Mouse (Mus musculus): ENCODE data around the gene Vmn2r27. TPM values are rescaled to one million over a fixed set of nuclear protein-coding genes. Genes with fewer than 3 reads are reported as not detected.

Gene Vmn2r27
- polyA plus RNA-seq, 1 experiment from 2014 or later = not detected

- Histone ChIP-seq H3K9ac (no peak overlapping the region), H3K9me3 (replicated peaks) (no peaks in the 10 kb centered on the region), H3K4me1 (replicated peaks) (no peaks in the 10 kb centered on the region), H3K36me3 (no peaks in the 10 kb centered on the region), H3K27me3 (replicated peaks) (no peaks in the 10 kb centered on the region), H3K4me2 (no peak overlapping the region), H3K27ac (ENCODE audit: poor library complexity, severe bottlenecking) (no peak overlapping the region), H3K4me3 (no peak overlapping the region)
- WGBS = 33% methylated on average over 1 of the region's 1 CpGs
- ATAC-seq (ENCODE audit: insufficient number of reproducible peaks, low FRiP score) = no peak
Observed at GRCm38 (mm10) chr6:124149808-124150207, 81.8 kb downstream of the Vmn2r27 start.

Other genes starting within 250 kb of the Vmn2r27 start
- gene Vmn2r26, start 207.3 kb downstream of the Vmn2r27 start, polyA plus RNA-seq (2016; fragmentation: Nextera tagmentation; extraction: Ambion mirVana) = not detected in 2 replicates
- gene Cd163, start 72.8 kb upstream of the Vmn2r27 start, polyA plus RNA-seq (2016; fragmentation: Nextera tagmentation; extraction: Ambion mirVana) = not detected in 2 replicates
- gene Pex5, start 183.2 kb upstream of the Vmn2r27 start, polyA plus RNA-seq (2016; fragmentation: Nextera tagmentation; extraction: Ambion mirVana) = 23.7 and 25.4 TPM in 2 replicates
- 1.5 and 1.7 TPM in 2 replicates for gene Clstn3, start 232.9 kb upstream of the Vmn2r27 start, polyA plus RNA-seq (2016; fragmentation: Nextera tagmentation; extraction: Ambion mirVana)

All from heart, embryonic 12.5 days (tissue).